Mouse (Mus musculus) liver, postnatal 0 days (tissue): ENCODE measurements at regions not wholly inside any gene's neighbourhood (a gene's known extent, or its start where the extent isn't known, plus 50 kb on each side); places are given as distances from the start of the nearest gene placed in this dataset.

ENCODE experiments used
- CTCF ChIP-seq: sonication (generic); IDR thresholded peaks from 2 replicates; pipeline ENCODE4 v1.5.1; 2016; ENCODE audit warnings: antibody characterized with exemption, low read depth
- EP300 ChIP-seq: IDR thresholded peaks from 2 replicates; pipeline ENCODE4 v1.6.1; 2016; ENCODE audit warnings: antibody characterized with exemption, low read depth, mild to moderate bottlenecking

GRCm38 (mm10) chr1:55837366-55837765 lies 431.6 kb downstream of the Plcl1 start:
- TF ChIP-seq CTCF, result no peak
- no peak for TF ChIP-seq EP300
